Mouse (Mus musculus): Measurements from ENCODE around the gene Dock1.

Gene Dock1

GRCm38 (mm10) chr7:134670312-134671002, at the start of gene Dock1:
Dock1 (plus strand) TSS chr7:134670654.
- peak; percentile 76 to 85 for DNase-seq

GRCm38 (mm10) chr7:134627906-134628305, 42.5 kb upstream of the Dock1 start:
- DNase-seq = peak; percentile 52 to 53

GRCm38 (mm10) chr7:134650246-134650830, 20.1 kb upstream of the Dock1 start:
- DNase-seq = no peak

- no peak for DNase-seq
Observed at GRCm38 (mm10) chr7:134651071-134651470, 19.4 kb upstream of the Dock1 start.

- DNase-seq = no peak
Observed at GRCm38 (mm10) chr7:134663241-134663640, 7.2 kb upstream of the Dock1 start.

GRCm38 (mm10) chr7:134665642-134666282, 4.7 kb upstream of the Dock1 start:
- DNase-seq = no peak

- DNase-seq = no peak
Observed at GRCm38 (mm10) chr7:134667271-134667702, 3.2 kb upstream of the Dock1 start.

GRCm38 (mm10) chr7:134669474-134670311, 761 bp upstream of the Dock1 start:
- DNase-seq = peak in 1 of 2 experiments; percentile 15

- DNase-seq = peak; percentile 37 to 51
Observed at GRCm38 (mm10) chr7:134671003-134671461, 578 bp downstream of the Dock1 start.

GRCm38 (mm10) chr7:134671467-134671901, 1.0 kb downstream of the Dock1 start:
- peak in 1 of 2 experiments; percentile 11 for DNase-seq

GRCm38 (mm10) chr7:134673135-134673534, 2.7 kb downstream of the Dock1 start:
- no peak for DNase-seq

GRCm38 (mm10) chr7:134673952-134674351, 3.5 kb downstream of the Dock1 start:
- DNase-seq = peak; percentile 22 to 46

- no peak for DNase-seq
Observed at GRCm38 (mm10) chr7:134677852-134678251, 7.4 kb downstream of the Dock1 start.

GRCm38 (mm10) chr7:134679314-134680158, 9.1 kb downstream of the Dock1 start:
- DNase-seq = no peak

GRCm38 (mm10) chr7:134680161-134680560, 9.7 kb downstream of the Dock1 start:
- no peak for DNase-seq

GRCm38 (mm10) chr7:134681729-134682527, 11.5 kb downstream of the Dock1 start:
- no peak for DNase-seq

GRCm38 (mm10) chr7:134688332-134688731, 17.9 kb downstream of the Dock1 start:
- DNase-seq = no peak

- DNase-seq = no peak
Observed at GRCm38 (mm10) chr7:134690118-134690517, 19.7 kb downstream of the Dock1 start.

- DNase-seq = no peak
Observed at GRCm38 (mm10) chr7:134690806-134691205, 20.4 kb downstream of the Dock1 start.

GRCm38 (mm10) chr7:134693325-134693724, 22.9 kb downstream of the Dock1 start:
- DNase-seq = no peak

GRCm38 (mm10) chr7:134695431-134695830, 25.0 kb downstream of the Dock1 start:
- DNase-seq = no peak

All from lung, adult 18-20 months (tissue).